Mouse (Mus musculus) bone marrow, adult 2 months (tissue): ENCODE data around the gene Rpl36al. TPM values are rescaled to one million over a fixed set of nuclear protein-coding genes. Genes with fewer than 3 reads are reported as not detected.

Experiments
- H3K27ac ChIP-seq: fragments of 200-500 bp; 2 replicates; pipeline ENCODE4 v1.5.1; 2012; ENCODE audit warnings: low read depth, mild to moderate bottlenecking, control low read depth, inconsistent platforms, low read length; ENCODE audit not compliant: control insufficient read depth, poor library complexity, insufficient read depth
- H3K4me1 ChIP-seq: fragments of 200-500 bp; 2 replicates; pipeline ENCODE4 v1.6.1; 2011; ENCODE audit warnings: low read length; ENCODE audit not compliant: control insufficient read depth, insufficient read depth
- H3K4me3 ChIP-seq: fragments of 200-500 bp; replicated peaks from 2 replicates; pipeline ENCODE3; 2011; ENCODE audit warnings: mild to moderate bottlenecking, low read depth, low read length, control low read depth; ENCODE audit not compliant: control insufficient read depth
- CTCF ChIP-seq: fragments of 200-500 bp; IDR thresholded peaks from 2 replicates; pipeline ENCODE4 v1.5.1; 2011; ENCODE audit warnings: low read length, control low read depth; ENCODE audit not compliant: control insufficient read depth, insufficient read depth
- POLR2A ChIP-seq: fragments of 200-500 bp; IDR thresholded peaks from 2 replicates; pipeline ENCODE4 v1.6.1; 2011; ENCODE audit warnings: low read depth, mild to moderate bottlenecking, control low read depth, low read length, borderline replicate concordance; ENCODE audit not compliant: control insufficient read depth
- WGBS: fragments of 180-500 bp; shearing (Covaris S2); methylation state at CpG from one replicate; pipeline ENCODE4 v1.1.7; 2018; 5-methylcytosine and 5-hydroxymethylcytosine counted together
- polyA plus RNA-seq: library from polyadenylated mRNA; stranded (reverse); fragments of >200 nt; gene quantifications from 2 replicates; pipeline ENCODE4 v1.2.4, GENCODE M21; 2011; ENCODE audit warnings: low replicate concordance; ENCODE audit not compliant: missing spikeins, insufficient read depth, insufficient read length

The Rpl36al gene
- polyA plus RNA-seq, 1 experiment: 901 TPM

- 45% methylated on average over 5 of the region's 5 CpGs for WGBS
- Histone ChIP-seq H3K4me1 (peaks cover 1% of the 10 kb centered on the region; the same call in 1 of the 2 replicates), H3K27ac (no peak overlapping the region), H3K4me3 (no peak overlapping the region)
- TF ChIP-seq POLR2A: no peak
These were observed 3.1 kb upstream of the Rpl36al start for GRCm38 (mm10) chr12:69186811-69187471.

GRCm38 (mm10) chr12:69185371-69185770 is 1.5 kb upstream of the Rpl36al start:
- peak overlapping the region; percentile 91 for H3K4me3 ChIP-seq
- peaks cover 1% of the 10 kb centered on the region; the same call in 1 of the 2 replicates for H3K4me1 ChIP-seq
- H3K27ac ChIP-seq: no peak overlapping the region
- WGBS: 56% methylated on average over 7 of the region's 7 CpGs
- no peak for TF ChIP-seq CTCF
- TF ChIP-seq POLR2A: no peak

GRCm38 (mm10) chr12:69184342-69185295 is 736 bp upstream of the Rpl36al start:
- TF ChIP-seq POLR2A: no peak; the same call in 1 of the 2 replicates
- peaks cover 1% of the 10 kb centered on the region; the same call in 1 of the 2 replicates for H3K4me1 ChIP-seq
- H3K4me3 ChIP-seq: peak overlapping the region; percentile 91
- under 1% methylated on average over 86 of the region's 86 CpGs for WGBS
- peak overlapping the region; percentile 97 for H3K27ac ChIP-seq

- Histone ChIP-seq H3K4me1 (peaks cover 1% of the 10 kb centered on the region; the same call in 1 of the 2 replicates), H3K27ac (no peak overlapping the region), H3K4me3 (no peak overlapping the region)
- 86% methylated on average over 4 of the region's 4 CpGs for WGBS
- no peak for TF ChIP-seq CTCF
- TF ChIP-seq POLR2A: no peak
These were observed 2.1 kb downstream of the Rpl36al start for GRCm38 (mm10) chr12:69181800-69182199.

- H3K27ac ChIP-seq: no peak overlapping the region
- TF ChIP-seq POLR2A (no peak), CTCF (no peak)
- 87% methylated on average over 12 of the region's 12 CpGs for WGBS
- no peak overlapping the region for H3K4me3 ChIP-seq
- H3K4me1 ChIP-seq: no peaks in the 10 kb centered on the region
These were observed 4.5 kb downstream of the Rpl36al start for GRCm38 (mm10) chr12:69179371-69179770.

GRCm38 (mm10) chr12:69177526-69177925 is 6.4 kb downstream of the Rpl36al start:
- no peak for TF ChIP-seq CTCF
- Histone ChIP-seq H3K27ac (no peak overlapping the region), H3K4me1 (no peaks in the 10 kb centered on the region), H3K4me3 (no peak overlapping the region)
- WGBS: 89% methylated on average over 3 of the region's 3 CpGs

- no peak overlapping the region for H3K4me3 ChIP-seq
- TF ChIP-seq POLR2A: no peak
- no peak for TF ChIP-seq CTCF
- no peak overlapping the region for H3K27ac ChIP-seq
- WGBS: 84% methylated on average over 3 of the region's 3 CpGs
- H3K4me1 ChIP-seq: no peaks in the 10 kb centered on the region; the same call in 1 of the 2 replicates
These were observed 7.9 kb downstream of the Rpl36al start for GRCm38 (mm10) chr12:69175975-69176374.

- Histone ChIP-seq H3K4me3 (no peak overlapping the region), H3K27ac (no peak overlapping the region), H3K4me1 (no peaks in the 10 kb centered on the region; the same call in 1 of the 2 replicates)
- 83% methylated on average over 2 of the region's 2 CpGs for WGBS
- TF ChIP-seq CTCF: no peak
These were observed 12.6 kb downstream of the Rpl36al start for GRCm38 (mm10) chr12:69171307-69171706.
